Comparison of ENCODE assay signal across 7 mouse cellular contexts in the genomic region with DNA sequence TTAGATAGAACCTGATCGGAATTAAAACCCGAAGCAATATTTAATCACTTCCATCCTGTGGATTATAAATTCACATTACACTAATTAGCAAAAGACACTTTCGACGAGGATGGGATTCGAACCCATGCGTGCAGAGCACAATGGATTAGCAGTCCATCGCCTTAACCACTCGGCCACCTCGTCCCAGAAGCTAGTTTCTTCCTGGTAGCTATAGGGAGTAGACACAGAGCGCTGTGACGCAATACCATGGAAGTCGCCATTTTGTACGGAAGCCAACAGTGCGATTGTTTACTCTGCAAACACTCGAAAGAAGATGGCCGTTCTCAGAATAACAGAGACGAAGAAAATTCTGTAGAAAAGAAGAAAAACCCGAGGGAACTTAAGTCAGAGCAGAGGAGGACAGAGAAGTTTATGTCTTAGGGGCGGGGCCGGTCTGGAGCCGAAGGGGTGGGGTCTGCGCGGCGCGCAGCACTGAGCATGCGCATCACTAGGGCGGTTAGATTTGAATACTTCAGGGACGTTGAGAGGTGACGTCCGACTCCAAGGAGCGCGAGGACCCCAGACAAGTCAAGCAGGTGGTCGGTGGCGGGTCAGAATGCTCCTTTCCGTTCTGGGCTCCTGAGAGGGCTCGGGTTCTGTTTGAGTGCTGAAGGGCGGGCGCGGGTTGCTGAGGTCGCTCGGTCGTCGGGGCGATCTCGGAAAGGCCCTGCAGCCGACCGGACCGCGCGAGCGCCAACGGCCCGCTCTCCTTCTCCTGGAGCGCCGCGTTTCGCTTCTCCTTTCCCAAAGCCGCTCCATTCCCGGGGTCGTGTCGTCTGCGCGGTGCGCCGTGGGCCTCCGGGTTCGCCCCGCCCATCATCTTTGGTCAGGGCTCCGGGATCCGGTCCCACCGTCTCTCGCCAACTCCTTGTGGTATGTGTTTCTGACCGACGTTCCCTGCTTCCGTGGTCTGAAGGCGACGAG. TPM values are rescaled to one million over a fixed set of nuclear protein-coding genes. Genes with fewer than 3 reads are reported as not detected.
DNase-seq lines count a peak whose midpoint lies in the region; ATAC-seq and TF ChIP-seq lines count a peak whose summit lies in the region.

A gene (plus strand): TSS at position 471 of the 963 bp plus-strand sequence.

- no peak for TF ChIP-seq POLR2A in small intestine, adult 2 months (IDR thresholded peaks at IDR 0.05; ENCODE audit: low read depth, low read length)

- peak within 1 kb of the TSS; percentile 70 for H3K4me2 ChIP-seq in intestine, postnatal 0 days (replicated peaks; ENCODE audit: low read depth)
- H3K4me2 ChIP-seq in midbrain, embryonic 12.5 days (replicated peaks): peak within 1 kb of the TSS; percentile 58

- TF ChIP-seq CTCF in intestine, postnatal 0 days (IDR thresholded peaks at IDR 0.05; ENCODE audit: low read depth): no peak
- no peak for TF ChIP-seq CTCF in small intestine, adult 2 months (IDR thresholded peaks at IDR 0.05; ENCODE audit: extremely low read depth, insufficient read length, insufficient replicate concordance, low read depth, low read length)

- ATAC-seq in intestine, postnatal 0 days: peak; percentile 91
- ATAC-seq in midbrain, embryonic 12.5 days (ENCODE audit: low FRiP score, low read depth): peak; percentile 97

- peak within 1 kb of the TSS; percentile 78 for H3K9ac ChIP-seq in intestine, postnatal 0 days (ENCODE audit: low read depth, low read length)
- peak within 1 kb of the TSS; percentile 65 for H3K9ac ChIP-seq in midbrain, embryonic 12.5 days (replicated peaks)

- no peaks in the 10 kb centered on the region for H3K36me3 ChIP-seq in intestine, postnatal 0 days (ENCODE audit: control insufficient read depth, insufficient read depth)
- 0 out of 2 replicates have a peak, but pooled peaks cover 3% of the 10 kb centered on the region for H3K36me3 ChIP-seq in midbrain, embryonic 12.5 days
- no peaks in the 10 kb centered on the region; the same call in 1 of the 2 replicates for H3K36me3 ChIP-seq in small intestine, adult 2 months (ENCODE audit: control insufficient read depth, insufficient read depth, low read length)

- H3K9me3 ChIP-seq in intestine, postnatal 0 days (ENCODE audit: control insufficient read depth): no peaks in the 10 kb centered on the region
- no peaks in the 10 kb centered on the region for H3K9me3 ChIP-seq in midbrain, embryonic 12.5 days

- no peaks in the 10 kb centered on the region for H3K27me3 ChIP-seq in intestine, postnatal 0 days (replicated peaks; ENCODE audit: control insufficient read depth, insufficient read depth, low read length)
- no peaks in the 10 kb centered on the region for H3K27me3 ChIP-seq in midbrain, embryonic 12.5 days
- no peaks in the 10 kb centered on the region for H3K27me3 ChIP-seq in small intestine, adult 2 months (ENCODE audit: control insufficient read depth, insufficient read depth, low read length)

- 0 out of 2 replicates have a peak, but pooled peaks cover 9% of the 10 kb centered on the region for H3K4me1 ChIP-seq in intestine, postnatal 0 days (replicated peaks; ENCODE audit: control insufficient read depth, insufficient read depth, low read length)
- peaks cover 13% of the 10 kb centered on the region for H3K4me1 ChIP-seq in midbrain, embryonic 12.5 days
- peaks cover 2% of the 10 kb centered on the region; the same call in 1 of the 2 replicates for H3K4me1 ChIP-seq in small intestine, adult 2 months (ENCODE audit: control insufficient read depth, insufficient read depth, insufficient read length, low read length)

- H3K4me3 ChIP-seq in intestine, postnatal 0 days (ENCODE audit: low read depth, low read length): peak within 1 kb of the TSS; percentile 90
- H3K4me3 ChIP-seq in midbrain, embryonic 12.5 days: peak within 1 kb of the TSS; percentile 81
- H3K4me3 ChIP-seq in small intestine, adult 2 months (ENCODE audit: low read depth, low read length): peak within 1 kb of the TSS; percentile 83

- DNase-seq in adrenal gland, adult 8-10 months: peak; percentile 91
- DNase-seq in embryo, embryonic 9.5 days (ENCODE audit: extremely low spot score): peak; percentile 99
- DNase-seq in gonadal fat pad, adult 2 months (ENCODE audit: low read depth): peak; percentile 41
- peak; percentile 94 for DNase-seq in left cerebral cortex, postnatal 4 days

- H3K27ac ChIP-seq in intestine, postnatal 0 days (ENCODE audit: low read depth, low read length): peak within 1 kb of the TSS; percentile 76
- H3K27ac ChIP-seq in midbrain, embryonic 12.5 days (replicated peaks): peak within 1 kb of the TSS; percentile 88
- H3K27ac ChIP-seq in small intestine, adult 2 months (ENCODE audit: insufficient read depth, low read depth, low read length): peak within 1 kb of the TSS; percentile 85

- WGBS in intestine, postnatal 0 days: under 1% methylated on average over 66 of the region's 77 CpGs
- WGBS in midbrain, embryonic 12.5 days: under 1% methylated on average over 73 of the region's 77 CpGs
- WGBS in small intestine, adult 2 months: under 1% methylated on average over 76 of the region's 77 CpGs

- intact Hi-C loops in left cerebral cortex, postnatal 4 days (cut with DNase I): no loop called here

RNA-seq across cellular contexts. Expression of the gene that starts here (rescaled TPM):
- total RNA-seq in adrenal gland, adult 8-10 months (2022): 1 to 10 TPM in 2 of 4 experiments, under 1 TPM in 2; 0.46 to 1.0 (median 0.96) TPM
- polyA plus RNA-seq in gonadal fat pad, adult 2 months (2012; rRNA removed): 0.10 and 0.27 TPM in 2 replicates
- polyA plus RNA-seq in intestine, postnatal 0 days (2015; fragmentation: Nextera tagmentation; extraction: Ambion mirVana): 12.0 and 15.2 TPM in 2 replicates
- 1 to 10 TPM; 3.3 to 3.4 TPM for total RNA-seq in left cerebral cortex, postnatal 4 days (2021)
- polyA plus RNA-seq in midbrain, embryonic 12.5 days (2016; fragmentation: Nextera tagmentation; extraction: Ambion mirVana): 60.3 and 61.9 TPM in 2 replicates
- 0.11 and 0.15 TPM in 2 replicates for polyA plus RNA-seq in small intestine, adult 2 months (2012; rRNA removed)

Comparison
In these comparisons a context has a peak if more than half of its experiments do, and no peak if none do; other contexts are left out.
1. Peak in every context shown above with its lines: DNase-seq, ATAC-seq, H3K4me3 ChIP-seq and H3K27ac ChIP-seq.
2. RNA of the gene that starts here (polyA plus RNA-seq): 60.3 to 61.9 TPM in midbrain, embryonic 12.5 days and 12.0 to 15.2 TPM in intestine, postnatal 0 days; 0.10 to 0.27 TPM in gonadal fat pad, adult 2 months and 0.11 to 0.15 TPM in small intestine, adult 2 months; every median in the first group is over 10 times any median in the second.
3. Peak in DNase-seq in gonadal fat pad, adult 2 months; RNA of the gene not detected or under 1 TPM.
4. DNase-seq: peak in every context shown above with its lines; median percentile 99 in embryo, embryonic 9.5 days; 94 in left cerebral cortex, postnatal 4 days; 91 in adrenal gland, adult 8-10 months; 41 in gonadal fat pad, adult 2 months.